Mouse (Mus musculus) cerebellum, adult (tissue): Measurements from ENCODE around the gene Gm11237.
"Not testable (repeated sequence)": the region's sequence is repeated elsewhere in the genome, so short reads cannot be mapped to it uniquely, and the experiment has no call there.

Experiments used
- ATAC-seq: cut with Nextera tagmentation; 2 replicates; pipeline ENCODE4 v1.9.2; 2017; ENCODE audit warnings: mild to moderate bottlenecking, moderate library complexity, mixed read lengths; ENCODE audit not compliant: insufficient number of reproducible peaks, low FRiP score, low TSS enrichment

Gm11237 gene

DNA sequence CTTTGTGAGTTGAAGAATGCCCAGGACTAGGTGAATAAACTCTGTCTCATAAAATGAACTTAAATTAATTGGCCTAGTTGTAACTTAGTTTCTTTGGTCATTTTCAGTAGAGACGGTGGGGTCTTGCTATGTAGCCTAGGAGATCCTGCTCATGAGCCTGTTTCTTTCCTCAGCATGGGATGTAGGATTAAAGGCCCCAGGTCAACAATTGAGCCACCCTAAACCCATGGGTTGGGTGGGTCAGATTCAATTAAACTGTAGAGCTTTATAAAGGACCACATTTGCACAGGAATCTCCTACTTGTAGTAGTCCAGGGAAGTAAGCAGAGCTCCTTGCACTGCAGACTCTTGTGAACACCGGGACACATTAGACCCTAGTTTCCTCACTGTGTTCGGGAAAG, at the start of gene Gm11237:
Gene Gm11237 (plus strand): TSS at position 301 of the 400 bp plus-strand sequence.
- ATAC-seq, result not testable (repeated sequence)

DNA sequence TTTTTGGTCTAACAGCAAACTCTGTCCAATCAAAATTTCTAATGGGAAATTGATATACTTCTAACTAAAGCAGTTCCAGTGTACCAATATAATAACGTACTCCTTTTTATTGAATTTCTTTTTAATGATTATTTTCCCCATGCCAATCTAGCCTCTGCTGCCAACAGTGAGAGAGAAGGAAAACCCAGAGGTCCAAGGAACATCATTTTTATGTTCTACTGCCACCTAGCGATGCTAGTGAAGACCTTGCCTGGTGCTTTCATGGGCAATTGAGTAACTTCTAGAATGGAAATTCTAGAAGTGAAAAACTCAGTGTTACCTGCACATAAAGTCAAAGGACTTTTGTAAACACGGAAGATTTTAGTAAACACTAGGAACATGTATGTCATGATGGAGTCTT, 23.5 kb upstream of the Gm11237 start:
- ATAC-seq, result no peak

DNA sequence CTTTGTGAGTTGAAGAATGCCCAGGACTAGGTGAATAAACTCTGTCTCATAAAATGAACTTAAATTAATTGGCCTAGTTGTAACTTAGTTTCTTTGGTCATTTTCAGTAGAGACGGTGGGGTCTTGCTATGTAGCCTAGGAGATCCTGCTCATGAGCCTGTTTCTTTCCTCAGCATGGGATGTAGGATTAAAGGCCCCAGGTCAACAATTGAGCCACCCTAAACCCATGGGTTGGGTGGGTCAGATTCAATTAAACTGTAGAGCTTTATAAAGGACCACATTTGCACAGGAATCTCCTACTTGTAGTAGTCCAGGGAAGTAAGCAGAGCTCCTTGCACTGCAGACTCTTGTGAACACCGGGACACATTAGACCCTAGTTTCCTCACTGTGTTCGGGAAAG, 15.2 kb upstream of the Gm11237 start, which contains the start of gene Gm11238:
Gene Gm11238 (plus strand): TSS at position 301 of the 400 bp plus-strand sequence.
- not testable (repeated sequence) for ATAC-seq

DNA sequence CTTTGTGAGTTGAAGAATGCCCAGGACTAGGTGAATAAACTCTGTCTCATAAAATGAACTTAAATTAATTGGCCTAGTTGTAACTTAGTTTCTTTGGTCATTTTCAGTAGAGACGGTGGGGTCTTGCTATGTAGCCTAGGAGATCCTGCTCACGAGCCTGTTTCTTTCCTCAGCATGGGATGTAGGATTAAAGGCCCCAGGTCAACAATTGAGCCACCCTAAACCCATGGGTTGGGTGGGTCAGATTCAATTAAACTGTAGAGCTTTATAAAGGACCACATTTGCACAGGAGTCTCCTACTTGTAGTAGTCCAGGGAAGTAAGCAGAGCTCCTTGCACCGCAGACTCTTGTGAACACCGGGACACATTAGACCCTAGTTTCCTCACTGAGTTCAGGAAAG, 15.0 kb downstream of the Gm11237 start, which contains the start of gene Gm11236:
Gene Gm11236 (plus strand): TSS at position 301 of the 400 bp plus-strand sequence.
- ATAC-seq, result not testable (repeated sequence)

DNA sequence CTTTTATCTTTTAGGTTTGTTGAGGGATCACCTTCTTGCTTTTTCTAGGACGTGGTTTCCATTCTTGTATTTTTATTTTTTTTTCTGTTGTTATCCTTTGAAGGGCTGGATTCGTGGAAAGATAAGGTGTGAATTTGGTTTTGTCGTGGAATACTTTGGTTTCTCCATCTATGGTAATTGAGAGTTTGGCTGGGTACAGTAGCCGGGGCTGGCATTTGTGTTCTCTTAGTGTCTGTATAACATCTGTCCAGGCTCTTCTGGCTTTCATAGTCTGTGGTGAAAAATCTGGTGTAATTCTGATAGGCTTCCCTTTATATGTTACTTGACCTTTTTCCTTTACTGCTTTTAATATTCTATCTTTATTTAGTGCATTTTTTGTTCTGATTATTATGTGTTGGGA, 39.1 kb downstream of the Gm11237 start:
- not testable (repeated sequence) for ATAC-seq

DNA sequence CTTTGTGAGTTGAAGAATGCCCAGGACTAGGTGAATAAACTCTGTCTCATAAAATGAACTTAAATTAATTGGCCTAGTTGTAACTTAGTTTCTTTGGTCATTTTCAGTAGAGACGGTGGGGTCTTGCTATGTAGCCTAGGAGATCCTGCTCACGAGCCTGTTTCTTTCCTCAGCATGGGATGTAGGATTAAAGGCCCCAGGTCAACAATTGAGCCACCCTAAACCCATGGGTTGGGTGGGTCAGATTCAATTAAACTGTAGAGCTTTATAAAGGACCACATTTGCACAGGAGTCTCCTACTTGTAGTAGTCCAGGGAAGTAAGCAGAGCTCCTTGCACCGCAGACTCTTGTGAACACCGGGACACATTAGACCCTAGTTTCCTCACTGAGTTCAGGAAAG, 45.3 kb downstream of the Gm11237 start, which contains the start of gene Gm11239:
Gene Gm11239 (plus strand): TSS at position 301 of the 400 bp plus-strand sequence.
- not testable (repeated sequence) for ATAC-seq
